Mouse (Mus musculus): ENCODE results near the gene 4930503B20Rik. TPM values are rescaled to one million over a fixed set of nuclear protein-coding genes. Genes with fewer than 3 reads are reported as not detected.

4930503B20Rik gene
- polyA plus RNA-seq, 1 experiment from 2014 or later = not detected

GRCm38 (mm10) chr3:146611261-146611660 lies 39.9 kb downstream of the 4930503B20Rik start:
- Histone ChIP-seq H3K4me3 (no peak overlapping the region), H3K36me3 (no peaks in the 10 kb centered on the region), H3K27ac (no peak overlapping the region), H3K9ac (no peak overlapping the region), H3K4me2 (no peak overlapping the region), H3K4me1 (replicated peaks) (peaks cover 16% of the 10 kb centered on the region; the same call in 1 of the 2 replicates), H3K9me3 (no peaks in the 10 kb centered on the region), H3K27me3 (no peaks in the 10 kb centered on the region)
- WGBS = 78% methylated on average over 4 of the region's 4 CpGs
- no peak for ATAC-seq (ENCODE audit: low FRiP score)

DNA sequence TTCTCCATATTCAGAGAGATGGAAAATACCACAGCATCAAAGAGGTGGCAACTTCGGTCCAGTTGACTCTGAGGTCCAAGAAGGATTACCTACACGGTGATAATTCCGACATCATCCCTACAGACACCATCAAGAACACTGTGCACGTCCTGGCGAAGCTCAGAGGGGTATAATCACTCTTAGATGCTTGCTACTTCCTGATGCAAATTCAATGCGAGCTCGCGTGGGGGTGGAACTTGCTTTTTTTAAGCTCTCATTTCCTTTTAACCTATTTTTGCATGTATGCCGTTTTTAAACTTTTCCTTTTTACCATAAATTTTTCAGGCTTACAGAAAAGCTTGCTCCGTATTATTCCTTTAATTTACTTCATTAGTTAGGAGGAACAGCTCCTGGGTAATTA lies 40.8 kb downstream of the 4930503B20Rik start:
- WGBS = 88% methylated on average over 10 of the region's 10 CpGs
- Histone ChIP-seq H3K27ac (no peak overlapping the region), H3K4me3 (no peak overlapping the region), H3K9ac (no peak overlapping the region), H3K36me3 (no peaks in the 10 kb centered on the region), H3K9me3 (no peaks in the 10 kb centered on the region), H3K4me1 (replicated peaks) (peaks cover 16% of the 10 kb centered on the region; the same call in 1 of the 2 replicates), H3K27me3 (no peaks in the 10 kb centered on the region), H3K4me2 (no peak overlapping the region)
- no peak for ATAC-seq (ENCODE audit: low FRiP score)

DNA sequence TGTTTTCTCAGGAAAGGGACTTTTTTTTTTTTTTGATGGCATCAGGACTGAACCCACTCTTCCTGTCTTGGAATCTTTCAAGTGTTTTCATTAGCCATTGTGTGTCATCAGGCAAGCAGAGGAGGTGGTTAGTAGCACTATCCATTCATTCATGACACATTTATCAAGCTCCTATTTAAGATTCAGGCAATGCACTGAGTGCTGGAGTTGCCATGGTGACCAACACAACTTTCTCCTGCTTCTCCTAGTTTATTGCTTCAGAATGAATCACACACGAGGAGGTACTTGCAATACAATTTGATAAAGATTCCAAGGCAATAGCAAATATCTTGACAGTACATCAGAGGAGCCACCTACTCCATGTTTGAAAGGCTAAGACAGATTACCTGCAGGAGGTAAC lies 43.7 kb downstream of the 4930503B20Rik start:
- Histone ChIP-seq H3K27ac (peak overlapping the region; percentile 60), H3K9ac (no peak overlapping the region), H3K36me3 (no peaks in the 10 kb centered on the region), H3K4me1 (replicated peaks) (peaks cover 16% of the 10 kb centered on the region; the same call in 1 of the 2 replicates), H3K27me3 (no peaks in the 10 kb centered on the region), H3K4me2 (no peak overlapping the region), H3K4me3 (no peak overlapping the region), H3K9me3 (no peaks in the 10 kb centered on the region)
- WGBS = 12% methylated on average over 1 of the region's 1 CpGs
- peak; percentile 46 for ATAC-seq (ENCODE audit: low FRiP score)

DNA sequence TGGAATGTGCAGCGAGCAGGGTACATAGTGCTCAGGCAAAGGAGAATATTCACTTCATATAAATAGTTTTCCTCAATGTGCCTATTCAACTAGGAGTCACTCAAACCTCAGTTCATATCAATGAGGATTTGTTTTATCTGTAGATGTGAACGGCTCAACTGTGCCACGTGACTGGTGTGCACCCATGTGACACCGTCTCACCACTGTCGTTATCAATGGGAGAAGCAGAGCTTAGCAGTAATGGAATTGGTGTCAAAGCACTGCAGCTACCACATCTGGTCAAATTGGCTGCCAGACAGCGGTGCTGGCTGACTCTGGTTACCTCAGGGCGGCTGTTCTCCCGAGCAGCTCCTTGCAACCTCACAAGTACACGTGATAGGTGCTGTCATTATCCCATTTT lies 46.5 kb downstream of the 4930503B20Rik start:
- H3K36me3 ChIP-seq = no peaks in the 10 kb centered on the region
- WGBS = 83% methylated on average over 9 of the region's 9 CpGs
- H3K27ac ChIP-seq = no peak overlapping the region
- no peak for ATAC-seq (ENCODE audit: low FRiP score)
- no peak overlapping the region for H3K4me2 ChIP-seq
- peaks cover 16% of the 10 kb centered on the region; the same call in 1 of the 2 replicates for H3K4me1 ChIP-seq (replicated peaks)
- no peak overlapping the region for H3K9ac ChIP-seq
- H3K4me3 ChIP-seq = no peak overlapping the region
- no peaks in the 10 kb centered on the region for H3K27me3 ChIP-seq
- no peaks in the 10 kb centered on the region for H3K9me3 ChIP-seq

DNA sequence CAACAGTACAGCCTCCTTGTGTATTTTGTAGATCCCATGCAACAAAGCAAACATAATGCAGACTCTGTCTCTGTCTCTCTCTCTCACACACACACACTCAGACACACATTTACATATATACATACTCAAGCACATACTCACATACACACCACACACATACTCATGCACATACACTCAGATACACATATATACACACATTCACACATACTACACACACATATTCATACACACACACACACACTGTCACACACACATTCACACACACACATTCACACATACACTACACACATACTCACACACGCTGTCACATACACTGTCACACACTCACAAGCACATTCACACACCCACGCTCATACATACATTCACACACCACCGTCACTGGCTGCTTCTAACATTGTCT lies 48.6 kb downstream of the 4930503B20Rik start:
- H3K9ac ChIP-seq = no peak overlapping the region
- no peaks in the 10 kb centered on the region for H3K9me3 ChIP-seq

GRCm38 (mm10) chr3:146601205-146601604 lies 49.9 kb downstream of the 4930503B20Rik start:
- Histone ChIP-seq H3K27me3 (no peaks in the 10 kb centered on the region), H3K4me2 (no peak overlapping the region), H3K4me3 (no peak overlapping the region), H3K4me1 (replicated peaks) (no peaks in the 10 kb centered on the region), H3K9ac (no peak overlapping the region), H3K36me3 (no peaks in the 10 kb centered on the region), H3K27ac (no peak overlapping the region), H3K9me3 (no peaks in the 10 kb centered on the region)
- no peak for ATAC-seq (ENCODE audit: low FRiP score)
- WGBS = 96% methylated on average over 2 of the region's 2 CpGs

More for the DNA sequence above, 48.6 kb downstream of the 4930503B20Rik start:
- no peak overlapping the region for H3K27ac ChIP-seq
- H3K27me3 ChIP-seq = no peaks in the 10 kb centered on the region
- no peak for ATAC-seq (ENCODE audit: low FRiP score)
- H3K4me1 ChIP-seq (replicated peaks) = peaks cover 9% of the 10 kb centered on the region; the same call in 1 of the 2 replicates
- no peak overlapping the region for H3K4me3 ChIP-seq
- no peak overlapping the region for H3K4me2 ChIP-seq
- H3K36me3 ChIP-seq = no peaks in the 10 kb centered on the region
- 96% methylated on average over 3 of the region's 3 CpGs for WGBS

- Histone ChIP-seq H3K9me3 (no peaks in the 10 kb centered on the region), H3K36me3 (no peaks in the 10 kb centered on the region), H3K27ac (no peak overlapping the region), H3K4me2 (no peak overlapping the region), H3K4me1 (replicated peaks) (no peaks in the 10 kb centered on the region), H3K4me3 (no peak overlapping the region), H3K9ac (no peak overlapping the region), H3K27me3 (no peaks in the 10 kb centered on the region)
- WGBS = 92% methylated on average over 6 of the region's 6 CpGs
- ATAC-seq (ENCODE audit: low FRiP score) = no peak
Measured at GRCm38 (mm10) chr3:146599198-146599900, 51.8 kb downstream of the 4930503B20Rik start.

DNA sequence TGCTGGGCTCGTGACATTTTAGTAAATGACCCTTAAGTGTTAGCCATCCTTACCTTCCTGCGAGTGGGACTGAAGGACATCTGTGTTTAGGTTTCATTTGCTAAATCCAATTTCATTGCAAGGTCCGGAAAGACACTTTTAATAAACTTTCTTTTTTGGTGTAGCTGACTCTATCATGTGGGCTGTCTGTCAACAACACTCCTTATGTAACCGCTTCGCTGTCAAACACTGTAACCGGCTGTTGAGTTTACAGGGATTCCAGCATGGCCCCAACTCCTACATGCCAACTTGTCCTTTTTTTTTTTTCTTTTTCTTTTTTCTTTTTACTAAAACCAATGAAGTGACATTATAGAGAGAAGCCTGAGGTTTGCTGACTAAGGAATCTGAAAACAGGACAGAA lies 52.7 kb downstream of the 4930503B20Rik start:
- H3K9me3 ChIP-seq = no peaks in the 10 kb centered on the region

GRCm38 (mm10) chr3:146596864-146597263 lies 54.3 kb downstream of the 4930503B20Rik start:
- Histone ChIP-seq H3K27me3 (no peaks in the 10 kb centered on the region), H3K27ac (no peak overlapping the region), H3K4me2 (no peak overlapping the region), H3K4me3 (no peak overlapping the region), H3K36me3 (no peaks in the 10 kb centered on the region), H3K9ac (no peak overlapping the region), H3K9me3 (no peaks in the 10 kb centered on the region), H3K4me1 (replicated peaks) (no peaks in the 10 kb centered on the region)
- 89% methylated on average over 7 of the region's 7 CpGs for WGBS
- ATAC-seq (ENCODE audit: low FRiP score) = no peak

More for the DNA sequence above, 52.7 kb downstream of the 4930503B20Rik start:
- Histone ChIP-seq H3K27ac (no peak overlapping the region), H3K36me3 (no peaks in the 10 kb centered on the region), H3K4me3 (no peak overlapping the region), H3K27me3 (no peaks in the 10 kb centered on the region), H3K4me2 (no peak overlapping the region), H3K4me1 (replicated peaks) (no peaks in the 10 kb centered on the region), H3K9ac (no peak overlapping the region)
- 87% methylated on average over 6 of the region's 6 CpGs for WGBS
- ATAC-seq (ENCODE audit: low FRiP score) = no peak

DNA sequence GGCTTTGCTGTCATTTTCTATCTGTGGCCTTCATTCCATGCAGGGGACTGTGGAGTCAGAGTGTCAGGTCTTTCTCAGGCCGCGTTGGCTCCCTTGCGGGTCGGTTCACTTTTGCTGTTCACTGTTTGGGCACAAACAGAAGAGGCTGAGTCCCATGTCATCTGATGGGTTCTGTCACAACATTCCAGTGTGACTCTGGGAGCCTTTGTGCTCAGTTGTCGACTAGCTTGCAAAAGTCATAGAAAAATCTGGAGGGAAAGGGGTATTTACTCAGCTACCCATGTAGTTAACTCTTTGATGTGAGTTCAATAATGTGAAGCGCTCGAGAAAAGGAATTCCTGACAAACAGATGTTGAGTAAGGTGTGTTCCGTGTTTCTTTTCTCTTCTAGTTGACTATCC lies 54.7 kb downstream of the 4930503B20Rik start:
- Histone ChIP-seq H3K36me3 (no peaks in the 10 kb centered on the region), H3K4me2 (no peak overlapping the region), H3K27me3 (no peaks in the 10 kb centered on the region), H3K27ac (no peak overlapping the region), H3K4me3 (no peak overlapping the region), H3K9me3 (no peaks in the 10 kb centered on the region), H3K4me1 (replicated peaks) (no peaks in the 10 kb centered on the region), H3K9ac (no peak overlapping the region)
- ATAC-seq (ENCODE audit: low FRiP score) = no peak
- 87% methylated on average over 8 of the region's 8 CpGs for WGBS

- Histone ChIP-seq H3K4me2 (no peak overlapping the region), H3K36me3 (no peaks in the 10 kb centered on the region), H3K9me3 (no peaks in the 10 kb centered on the region), H3K27me3 (no peaks in the 10 kb centered on the region), H3K4me3 (no peak overlapping the region), H3K27ac (no peak overlapping the region), H3K4me1 (replicated peaks) (no peaks in the 10 kb centered on the region), H3K9ac (no peak overlapping the region)
- WGBS = 90% methylated on average over 6 of the region's 6 CpGs
- no peak for ATAC-seq (ENCODE audit: low FRiP score)
Measured at GRCm38 (mm10) chr3:146595440-146595839, 55.7 kb downstream of the 4930503B20Rik start.
